Mouse (Mus musculus) midbrain, embryonic 14.5 days (tissue): ENCODE results near the gene Tradd. TPM values are rescaled to one million over a fixed set of nuclear protein-coding genes. Genes with fewer than 3 reads are reported as not detected.
A peak's percentile ranks its signal among the peaks of the same experiment; 100 is the strongest.
"Not testable (repeated sequence)": the region's sequence is repeated elsewhere in the genome, so short reads cannot be mapped to it uniquely, and the experiment has no call there.

Experiments used
- ATAC-seq: fragments of 200-750 bp; cut with Nextera tagmentation; 2 replicates; pipeline ENCODE4 v1.8.0; 2017; ENCODE audit warnings: moderate number of reproducible peaks, moderate library complexity; ENCODE audit not compliant: low FRiP score, low TSS enrichment
- DNase-seq: peaks from one replicate; pipeline ENCODE4 v3.0.0-alpha.2; 2015
- H3K27ac ChIP-seq: fragments of 300-500 bp; sonication (generic); replicated peaks from 2 replicates; pipeline ENCODE4 v1.5.1; 2014; ENCODE audit warnings: mild to moderate bottlenecking, low read depth, low read length, moderate library complexity
- H3K27me3 ChIP-seq: fragments of 300-500 bp; sonication (generic); 2 replicates; pipeline ENCODE4 v1.6.1; 2014; ENCODE audit warnings: low read length, control low read depth, mixed read lengths; ENCODE audit not compliant: control insufficient read depth, insufficient read depth
- H3K36me3 ChIP-seq: fragments of 300-500 bp; sonication (generic); 2 replicates; pipeline ENCODE4 v1.6.1; 2014; ENCODE audit warnings: low read length, control low read depth; ENCODE audit not compliant: control insufficient read depth, insufficient read depth
- H3K4me1 ChIP-seq: fragments of 300-500 bp; sonication (generic); 2 replicates; pipeline ENCODE4 v1.6.1; 2014; ENCODE audit warnings: mild to moderate bottlenecking, antibody characterized with exemption, low read length, control low read depth; ENCODE audit not compliant: control insufficient read depth, insufficient read depth
- H3K4me2 ChIP-seq: fragments of 300-500 bp; sonication (generic); 2 replicates; pipeline ENCODE4 v1.6.1; 2014; ENCODE audit warnings: mild to moderate bottlenecking, low read length, moderate library complexity
- H3K4me3 ChIP-seq: fragments of 300-500 bp; sonication (generic); replicated peaks from 2 replicates; pipeline ENCODE4 v1.5.1; 2014; ENCODE audit warnings: low read depth, low read length
- H3K9ac ChIP-seq: fragments of 300-500 bp; sonication (generic); replicated peaks from 2 replicates; pipeline ENCODE4 v1.6.1; 2014; ENCODE audit warnings: mild to moderate bottlenecking, low read length, moderate library complexity
- H3K9me3 ChIP-seq: fragments of 300-500 bp; sonication (generic); 2 replicates; pipeline ENCODE4 v1.6.1; 2016; ENCODE audit warnings: low read length, control low read depth, mixed read lengths; ENCODE audit not compliant: control insufficient read depth
- WGBS: fragments of 180-500 bp; shearing (Covaris S2); extraction: QIAGEN DNeasy Blood & Tissue Kit; methylation state at CpG from one replicate; pipeline ENCODE4 v1.1.7; 2014; 5-methylcytosine and 5-hydroxymethylcytosine counted together
- polyA plus RNA-seq: library from polyadenylated mRNA; unstranded; fragments of >200 nt; fragmentation: Nextera tagmentation; extraction: Ambion mirVana; gene quantifications from 2 replicates; pipeline ENCODE4 v1.2.1, GENCODE M21; 2014

The Tradd gene
- polyA plus RNA-seq, 1 experiment from 2014 or later = 15.0 TPM

- peaks cover 11% of the 10 kb centered on the region for H3K4me1 ChIP-seq
- H3K4me3 ChIP-seq = no peak overlapping the region
- WGBS = 92% methylated on average over 6 of the region's 6 CpGs
- no peak overlapping the region for H3K9ac ChIP-seq
- no peak for ATAC-seq
- H3K27me3 ChIP-seq = peaks cover 13% of the 10 kb centered on the region
- H3K4me2 ChIP-seq = no peak overlapping the region
- peaks cover 54% of the 10 kb centered on the region for H3K36me3 ChIP-seq
- H3K27ac ChIP-seq = no peak overlapping the region
- no peaks in the 10 kb centered on the region for H3K9me3 ChIP-seq
- DNase-seq = no peak
These were observed 12.5 kb downstream of the Tradd start for GRCm38 (mm10) chr8:105251954-105252353.

GRCm38 (mm10) chr8:105241016-105241415, 23.4 kb downstream of the Tradd start:
- Histone ChIP-seq H3K4me3 (no peak overlapping the region), H3K36me3 (peaks cover 43% of the 10 kb centered on the region), H3K9me3 (no peaks in the 10 kb centered on the region), H3K27ac (no peak overlapping the region), H3K4me2 (no peak overlapping the region), H3K9ac (no peak overlapping the region), H3K4me1 (no peaks in the 10 kb centered on the region), H3K27me3 (no peaks in the 10 kb centered on the region)
- no peak for ATAC-seq
- 97% methylated on average over 7 of the region's 7 CpGs for WGBS
- no peak for DNase-seq

- no peak overlapping the region for H3K4me3 ChIP-seq
- H3K27me3 ChIP-seq = no peaks in the 10 kb centered on the region
- peaks cover 52% of the 10 kb centered on the region for H3K36me3 ChIP-seq
- H3K9me3 ChIP-seq = no peaks in the 10 kb centered on the region
- no peaks in the 10 kb centered on the region for H3K4me1 ChIP-seq
- DNase-seq = no peak
- H3K27ac ChIP-seq = no peak overlapping the region
- WGBS = 91% methylated on average over 14 of the region's 14 CpGs
- ATAC-seq = no peak
- no peak overlapping the region for H3K4me2 ChIP-seq
- no peak overlapping the region for H3K9ac ChIP-seq
These were observed 26.8 kb downstream of the Tradd start for GRCm38 (mm10) chr8:105237442-105238142.

GRCm38 (mm10) chr8:105235206-105235605, 29.2 kb downstream of the Tradd start:
- no peak for DNase-seq
- Histone ChIP-seq H3K4me3 (no peak overlapping the region), H3K27me3 (no peaks in the 10 kb centered on the region), H3K36me3 (peaks cover 32% of the 10 kb centered on the region), H3K4me1 (no peaks in the 10 kb centered on the region), H3K9me3 (no peaks in the 10 kb centered on the region), H3K9ac (no peak overlapping the region), H3K27ac (no peak overlapping the region), H3K4me2 (no peak overlapping the region)
- no peak for ATAC-seq
- WGBS = 90% methylated on average over 1 of the region's 1 CpGs

- WGBS = 79% methylated on average over 1 of the region's 1 CpGs
These were observed 31.1 kb downstream of the Tradd start for GRCm38 (mm10) chr8:105233126-105233935.

GRCm38 (mm10) chr8:105232321-105232693, 32.1 kb downstream of the Tradd start:
- ATAC-seq = not testable (repeated sequence)
- WGBS = 92% methylated on average over 4 of the region's 4 CpGs

More at GRCm38 (mm10) chr8:105233126-105233935, 31.1 kb downstream of the Tradd start:
- Histone ChIP-seq H3K27me3 (no peaks in the 10 kb centered on the region), H3K27ac (no peak overlapping the region), H3K4me3 (no peak overlapping the region), H3K9me3 (no peaks in the 10 kb centered on the region), H3K9ac (no peak overlapping the region), H3K36me3 (peaks cover 14% of the 10 kb centered on the region), H3K4me1 (no peaks in the 10 kb centered on the region), H3K4me2 (no peak overlapping the region)
- no peak for DNase-seq
- ATAC-seq = no peak

GRCm38 (mm10) chr8:105231503-105232320, 32.7 kb downstream of the Tradd start:
- ATAC-seq (no peak), DNase-seq (no peak)
- Histone ChIP-seq H3K9ac (no peak overlapping the region), H3K4me3 (no peak overlapping the region), H3K36me3 (peaks cover 14% of the 10 kb centered on the region), H3K9me3 (no peaks in the 10 kb centered on the region), H3K27me3 (no peaks in the 10 kb centered on the region), H3K27ac (no peak overlapping the region), H3K4me2 (no peak overlapping the region), H3K4me1 (no peaks in the 10 kb centered on the region)
- 88% methylated on average over 12 of the region's 12 CpGs for WGBS

More at GRCm38 (mm10) chr8:105232321-105232693, 32.1 kb downstream of the Tradd start:
- not testable (repeated sequence) for H3K4me1 ChIP-seq, H3K4me2 ChIP-seq, DNase-seq, H3K4me3 ChIP-seq, H3K27ac ChIP-seq, H3K9ac ChIP-seq, H3K9me3 ChIP-seq, H3K27me3 ChIP-seq
- H3K36me3 ChIP-seq = peaks cover 14% of the 10 kb centered on the region

GRCm38 (mm10) chr8:105225917-105226316, 38.5 kb downstream of the Tradd start:
- DNase-seq (no peak), ATAC-seq (no peak)
- Histone ChIP-seq H3K36me3 (no peaks in the 10 kb centered on the region), H3K27ac (no peak overlapping the region), H3K27me3 (no peaks in the 10 kb centered on the region), H3K9ac (peak overlapping the region; percentile 88), H3K4me2 (peak overlapping the region; percentile 84), H3K4me3 (peak overlapping the region; percentile 91), H3K9me3 (no peaks in the 10 kb centered on the region), H3K4me1 (peaks cover 15% of the 10 kb centered on the region)
- WGBS = 31% methylated on average over 6 of the region's 6 CpGs
